Mouse (Mus musculus) urinary bladder, postnatal 4 days (tissue): ENCODE data around the gene D10Jhu81e.
"Not testable (repeated sequence)": the region's sequence is repeated elsewhere in the genome, so short reads cannot be mapped to it uniquely, and the experiment has no call there.

Source experiments
- DNase-seq, 2 experiments: peaks; one replicate each; pipeline ENCODE4 v3.0.0; 2021 to 2022; ENCODE audit warnings: low spot score in 2 of 2

The D10Jhu81e gene

GRCm38 (mm10) chr10:78169281-78170042 lies at the start of gene D10Jhu81e:
TSS of gene D10Jhu81e (minus strand) at chr10:78169782.
- DNase-seq, result peak; percentile 99 to 100

- DNase-seq, result no peak
Observed at GRCm38 (mm10) chr10:78218576-78218975, 49.0 kb upstream of the D10Jhu81e start.

GRCm38 (mm10) chr10:78216376-78217083 lies 46.9 kb upstream of the D10Jhu81e start:
- no peak for DNase-seq

GRCm38 (mm10) chr10:78214371-78214770 lies 44.8 kb upstream of the D10Jhu81e start:
- DNase-seq, result no peak

- no peak for DNase-seq
Observed at GRCm38 (mm10) chr10:78211311-78211710, 41.7 kb upstream of the D10Jhu81e start.

GRCm38 (mm10) chr10:78201182-78201581 lies 31.6 kb upstream of the D10Jhu81e start:
- no peak for DNase-seq

- DNase-seq, result no peak
Observed at GRCm38 (mm10) chr10:78192933-78193332, 23.4 kb upstream of the D10Jhu81e start.

- DNase-seq, result not testable (repeated sequence)
Observed at GRCm38 (mm10) chr10:78186076-78186475, 16.5 kb upstream of the D10Jhu81e start.

- DNase-seq, result no peak
Observed at GRCm38 (mm10) chr10:78185381-78185725, 15.8 kb upstream of the D10Jhu81e start.

- peak; percentile 78 to 85 for DNase-seq
Observed at GRCm38 (mm10) chr10:78184531-78185380, 15.2 kb upstream of the D10Jhu81e start, which contains the start of gene Pwp2. TSS of gene Pwp2 (minus strand) at chr10:78185149.

GRCm38 (mm10) chr10:78183577-78183976 lies 14.0 kb upstream of the D10Jhu81e start:
- no peak for DNase-seq

- DNase-seq, result no peak
Observed at GRCm38 (mm10) chr10:78182321-78182720, 12.7 kb upstream of the D10Jhu81e start.

- DNase-seq, result no peak
Observed at GRCm38 (mm10) chr10:78174474-78174873, 4.9 kb upstream of the D10Jhu81e start.

- DNase-seq, result no peak
Observed at GRCm38 (mm10) chr10:78171581-78171980, 2.0 kb upstream of the D10Jhu81e start.

- DNase-seq, result no peak
Observed at GRCm38 (mm10) chr10:78171057-78171456, 1.5 kb upstream of the D10Jhu81e start.

- DNase-seq, result no peak
Observed at GRCm38 (mm10) chr10:78170445-78170844, 863 bp upstream of the D10Jhu81e start.

- no peak for DNase-seq
Observed at GRCm38 (mm10) chr10:78168792-78169191, 790 bp downstream of the D10Jhu81e start.

- DNase-seq, result no peak
Observed at GRCm38 (mm10) chr10:78167775-78168174, 1.8 kb downstream of the D10Jhu81e start.

- DNase-seq, result no peak
Observed at GRCm38 (mm10) chr10:78167333-78167732, 2.2 kb downstream of the D10Jhu81e start.

GRCm38 (mm10) chr10:78165256-78166005 lies 4.2 kb downstream of the D10Jhu81e start:
- DNase-seq, result no peak

GRCm38 (mm10) chr10:78164786-78165185 lies 4.8 kb downstream of the D10Jhu81e start:
- DNase-seq, result no peak
